Mouse (Mus musculus) retina, postnatal 7 days (tissue): Measurements from ENCODE around the gene Sostdc1.

Experiments
- DNase-seq: peaks from one replicate; pipeline ENCODE4 v3.0.0-alpha.2; 2012; ENCODE audit warnings: low read depth, low spot score

The Sostdc1 gene

DNA sequence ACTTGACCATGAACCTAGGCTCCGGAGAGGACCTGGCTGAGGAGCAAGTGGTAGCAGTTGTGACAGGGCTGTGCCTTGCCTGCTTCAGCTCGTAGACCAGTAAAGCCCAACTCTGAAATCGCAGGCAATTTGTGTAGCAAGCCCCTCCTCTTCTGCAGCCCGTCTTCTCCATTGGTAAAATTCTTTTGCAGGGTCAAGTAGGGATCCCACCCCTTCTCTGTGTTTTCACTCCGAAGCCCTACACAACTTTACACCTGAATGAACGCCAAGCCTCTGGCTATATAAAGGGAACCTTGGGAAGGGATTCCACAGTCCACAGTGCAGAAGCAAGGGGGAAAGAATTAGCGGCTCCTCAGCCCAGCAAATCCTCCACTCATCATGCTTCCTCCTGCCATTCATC lies at the start of gene Sostdc1:
TSS of gene Sostdc1 (plus strand) at position 224 of the 400 bp plus-strand sequence.
- DNase-seq, result no peak

DNA sequence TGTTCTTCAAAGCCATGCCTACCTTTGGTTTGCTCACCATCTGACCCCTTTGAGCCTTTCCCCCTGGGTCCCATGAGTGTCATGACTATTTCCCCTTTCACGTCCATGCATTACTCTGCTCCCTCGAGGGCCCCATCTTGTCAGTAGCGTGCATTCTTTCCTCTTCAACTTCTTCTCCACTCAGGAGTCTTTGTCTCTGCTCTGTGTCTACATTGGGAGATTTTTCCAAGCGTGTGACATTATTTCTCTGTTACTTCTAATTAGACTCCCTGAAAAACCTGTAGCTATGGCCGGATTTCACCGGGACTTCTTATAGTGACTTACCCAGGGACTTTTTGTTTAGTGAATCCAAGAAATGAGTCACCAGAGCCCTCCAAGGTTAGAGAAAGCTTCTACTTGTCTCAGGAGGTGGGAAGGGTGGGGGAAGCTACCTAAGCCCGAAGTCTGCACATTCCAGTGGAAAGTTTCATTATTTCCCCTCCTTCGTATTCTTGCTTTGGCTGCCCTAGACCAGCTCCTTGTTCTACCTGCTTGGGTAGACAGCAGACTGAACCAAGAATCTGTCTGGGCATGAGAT lies 46.2 kb upstream of the Sostdc1 start:
- no peak for DNase-seq

DNA sequence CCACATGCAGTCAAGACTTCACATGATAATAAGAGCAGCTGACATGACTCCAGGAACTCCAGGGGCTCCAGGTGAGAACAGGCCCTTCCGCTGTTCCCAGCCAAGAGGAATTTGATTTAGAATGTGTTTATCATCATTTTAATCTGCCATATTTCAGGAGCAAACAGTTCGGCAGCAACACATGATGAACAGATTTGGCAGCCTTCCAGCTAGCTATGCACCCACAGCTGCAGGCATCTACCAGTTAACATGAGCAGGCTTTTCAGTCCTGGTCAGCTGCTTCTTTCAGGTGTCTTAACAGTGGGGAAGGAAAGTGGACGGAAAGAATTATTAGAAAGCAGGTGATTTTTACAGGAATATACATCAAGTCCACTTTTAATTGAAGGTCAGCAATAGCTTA lies 39.1 kb upstream of the Sostdc1 start:
- no peak for DNase-seq

DNA sequence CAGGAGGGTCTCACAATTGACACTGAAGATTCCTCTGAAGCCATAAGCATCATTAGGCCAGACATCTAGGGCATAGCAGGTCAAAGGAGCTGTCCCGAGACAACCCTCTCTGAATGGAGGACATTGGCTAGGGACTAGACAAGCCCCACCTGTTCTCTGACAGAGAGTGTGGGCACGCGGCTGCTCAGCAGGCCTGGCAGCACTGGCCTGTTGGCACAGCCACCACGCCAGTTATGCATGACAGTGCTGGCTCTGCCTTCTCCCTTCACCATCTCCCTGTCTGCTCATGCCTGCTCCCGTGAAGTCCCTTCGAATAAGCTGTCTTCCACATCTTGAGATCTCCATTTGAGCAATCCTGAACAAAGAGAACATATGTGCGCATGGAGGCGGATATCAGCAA lies 24.3 kb upstream of the Sostdc1 start:
- DNase-seq, result no peak

DNA sequence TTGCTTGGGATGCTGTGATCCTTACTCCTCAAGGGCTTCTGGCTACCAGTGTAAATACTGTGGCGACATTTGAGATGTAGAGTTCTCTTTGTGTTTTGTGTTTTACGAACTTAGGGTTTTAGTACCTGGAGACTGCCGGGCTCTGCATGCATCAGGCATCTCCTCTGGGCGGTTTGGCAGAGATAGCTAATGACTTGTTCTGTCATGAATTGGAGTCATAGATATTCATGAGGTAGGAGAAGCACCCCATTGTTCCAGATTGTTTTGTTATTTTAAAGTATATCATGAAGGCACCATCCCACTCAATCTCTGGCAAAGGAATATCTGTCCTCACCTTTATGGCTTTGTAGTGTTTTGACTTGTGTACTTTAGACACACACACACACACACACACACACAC lies 23.5 kb upstream of the Sostdc1 start:
- no peak for DNase-seq

DNA sequence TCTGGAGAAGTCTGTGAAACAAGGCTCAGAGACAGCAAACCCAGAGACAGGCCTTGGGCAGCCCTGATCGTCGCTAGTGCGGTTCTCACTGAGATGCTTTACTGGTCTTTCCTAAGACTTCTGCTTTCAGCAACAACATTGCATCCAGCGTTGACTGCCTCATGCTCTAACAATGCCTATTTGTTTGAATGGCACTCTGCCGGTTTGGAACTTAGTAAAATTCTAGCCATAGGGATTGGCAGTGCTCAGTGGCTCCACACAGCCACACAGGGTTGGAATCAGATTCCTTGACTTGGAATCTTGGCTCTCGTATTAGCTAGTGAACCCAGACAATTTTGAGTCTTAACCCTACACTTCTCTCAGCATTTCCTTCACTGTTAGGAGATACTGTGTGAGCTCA lies 22.6 kb upstream of the Sostdc1 start:
- DNase-seq, result no peak

DNA sequence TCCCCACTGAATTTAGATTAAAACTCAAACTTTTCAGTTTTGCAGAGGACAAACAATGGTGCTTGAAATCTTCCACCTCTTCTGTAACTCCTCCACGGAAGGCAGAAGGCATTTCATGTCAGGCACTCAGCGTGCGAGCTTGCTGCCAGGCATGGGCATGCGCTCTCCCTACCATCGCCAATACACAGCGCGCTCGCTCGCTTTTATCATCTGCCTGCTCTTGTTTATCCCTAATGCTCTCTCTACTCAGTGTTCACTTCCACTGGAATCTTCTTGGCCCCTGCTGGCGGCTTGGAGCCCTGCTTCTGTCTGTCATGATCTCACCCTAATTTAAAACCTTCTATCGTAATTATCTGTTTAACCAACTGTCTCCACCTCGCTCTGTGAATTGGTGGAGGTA lies 11.6 kb upstream of the Sostdc1 start:
- DNase-seq, result no peak

DNA sequence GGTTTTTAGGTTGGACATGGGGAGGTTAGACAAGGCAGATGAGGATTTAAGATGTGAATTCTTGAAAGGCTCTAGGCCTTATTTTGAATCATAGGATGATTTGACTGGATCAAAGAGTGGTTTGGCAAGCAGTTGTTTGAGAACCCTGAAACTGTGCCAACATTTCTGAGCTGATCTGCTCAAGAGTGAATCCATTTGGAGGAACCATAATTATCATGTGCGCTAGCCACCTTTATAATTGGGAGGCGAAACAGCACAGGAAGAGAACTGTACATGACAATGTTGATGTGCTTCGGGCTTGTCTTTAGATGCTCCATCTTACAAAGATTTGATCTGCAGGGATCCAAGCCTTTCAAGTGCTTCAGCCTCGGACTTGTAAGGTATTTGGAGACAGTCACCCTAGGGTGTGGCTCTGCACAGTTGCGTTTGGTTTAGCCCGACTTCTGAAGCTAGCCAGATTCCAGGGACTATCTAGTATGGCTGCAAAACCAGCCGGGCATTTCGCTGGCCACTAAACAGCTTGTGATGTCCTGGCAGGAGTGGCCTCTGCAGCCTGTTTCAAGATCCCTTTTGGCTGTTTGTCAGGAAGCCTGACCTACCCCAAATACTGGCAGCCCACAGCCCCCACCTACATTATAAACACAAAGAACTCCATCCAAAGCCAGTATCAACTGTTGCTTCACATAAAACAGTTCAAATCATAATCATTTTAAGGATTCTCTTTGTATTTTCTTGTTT lies 10.9 kb upstream of the Sostdc1 start:
- no peak for DNase-seq

DNA sequence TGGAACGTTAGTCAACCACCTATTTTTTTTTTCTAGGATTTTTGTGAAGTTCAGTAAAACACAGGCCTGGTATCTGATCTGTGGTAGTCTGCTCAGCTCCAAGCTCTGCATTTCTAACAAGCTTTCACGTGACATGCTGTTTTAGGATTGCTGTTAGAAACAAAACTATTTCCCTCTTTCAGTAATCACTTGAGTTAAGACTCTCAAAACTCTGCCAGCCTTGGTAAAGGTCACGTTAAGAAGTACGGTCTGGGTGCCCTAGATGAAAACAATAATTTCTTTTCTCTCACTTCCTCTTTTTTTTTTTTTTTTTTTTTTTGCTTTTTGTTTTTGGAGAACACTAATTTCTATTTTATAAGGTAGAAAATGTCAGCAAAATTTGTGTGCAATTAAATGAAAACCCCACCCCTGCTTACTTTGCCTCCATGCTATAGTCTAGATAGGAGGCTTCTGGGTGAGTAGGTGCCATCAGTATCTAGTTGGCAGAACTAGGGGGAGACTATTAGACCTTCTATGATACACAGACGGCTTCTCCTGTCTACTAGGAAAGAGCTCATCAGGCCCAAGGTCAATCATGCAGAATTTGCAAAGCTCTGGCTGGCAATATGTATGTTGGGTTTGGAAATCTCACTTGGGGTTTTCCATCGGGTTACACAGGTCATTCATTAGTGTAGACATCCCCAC lies 5.1 kb upstream of the Sostdc1 start:
- no peak for DNase-seq

DNA sequence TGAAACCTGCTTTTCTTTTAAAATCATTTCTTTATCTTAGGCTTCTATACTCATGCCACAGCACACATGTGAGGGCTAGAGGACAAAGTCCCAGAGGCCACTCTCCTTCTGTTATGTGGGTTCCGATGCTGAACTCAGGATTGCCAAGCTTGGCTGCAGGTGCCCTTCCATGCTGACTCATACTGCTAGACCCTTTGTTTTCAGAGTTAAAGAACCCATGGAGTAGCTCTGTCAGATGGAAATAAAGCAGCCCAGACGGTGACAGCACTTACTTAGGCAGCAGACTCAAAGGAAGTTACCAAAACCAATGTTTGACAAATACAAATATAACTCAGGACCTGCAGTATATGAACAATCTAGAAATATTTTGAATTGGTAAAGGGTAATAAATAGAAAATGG lies 924 bp upstream of the Sostdc1 start:
- DNase-seq, result no peak

DNA sequence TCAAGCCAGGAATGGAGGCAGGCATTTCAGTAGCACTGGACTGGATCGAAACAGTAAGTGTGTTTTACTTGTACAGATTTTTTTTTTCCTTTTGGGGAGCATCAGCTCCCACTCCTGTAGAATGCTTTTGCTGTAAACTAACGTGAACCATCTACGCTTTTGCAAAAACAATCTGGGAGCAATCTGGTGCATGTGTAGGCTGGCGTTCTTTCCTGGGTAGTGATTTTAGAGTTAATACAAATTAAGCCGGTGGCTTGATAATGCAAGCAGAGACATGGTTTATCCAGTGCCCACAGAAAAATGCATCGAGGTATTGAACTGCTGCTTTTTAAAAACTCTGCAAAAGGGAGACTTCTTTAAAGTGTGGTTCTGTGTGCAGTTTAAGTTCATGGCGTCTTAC lies 507 bp downstream of the Sostdc1 start:
- no peak for DNase-seq

DNA sequence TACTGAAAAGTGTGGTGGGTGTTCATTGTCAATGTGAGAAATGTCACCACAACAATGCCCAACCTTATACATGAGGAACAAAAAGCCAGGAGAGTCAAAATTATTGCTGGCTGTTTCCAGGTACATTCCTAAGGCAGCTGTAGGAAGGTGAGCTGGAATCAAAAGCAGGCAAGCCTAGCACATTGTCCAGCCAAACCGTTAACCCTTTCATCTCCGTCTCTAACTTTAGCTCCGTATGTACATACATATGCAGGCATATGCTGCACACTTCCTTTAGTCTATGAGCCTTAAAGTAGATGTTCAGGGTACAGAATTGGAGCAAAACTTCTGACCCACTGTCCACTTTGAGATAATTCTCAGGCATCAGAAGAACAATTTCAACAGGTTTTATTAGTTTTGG lies 1.6 kb downstream of the Sostdc1 start:
- no peak for DNase-seq

DNA sequence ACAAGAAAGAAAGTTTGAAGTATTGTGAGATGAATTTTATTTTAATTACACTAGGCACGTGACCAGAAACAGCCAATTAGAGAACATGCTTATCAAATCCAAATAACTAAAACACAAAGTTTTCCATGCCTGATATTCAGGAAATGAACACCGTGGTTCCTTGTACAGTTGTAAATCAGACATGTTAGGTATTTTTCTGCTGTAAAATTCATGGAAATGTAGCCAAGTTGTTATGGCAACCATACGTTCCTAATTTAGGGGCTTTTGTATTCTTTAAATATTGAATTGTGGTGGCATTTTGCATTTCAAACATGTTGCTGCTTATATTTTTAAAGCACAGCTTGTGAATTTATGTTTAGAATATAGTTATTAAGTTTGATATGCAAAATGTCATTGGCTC lies 2.1 kb downstream of the Sostdc1 start:
- DNase-seq, result no peak

DNA sequence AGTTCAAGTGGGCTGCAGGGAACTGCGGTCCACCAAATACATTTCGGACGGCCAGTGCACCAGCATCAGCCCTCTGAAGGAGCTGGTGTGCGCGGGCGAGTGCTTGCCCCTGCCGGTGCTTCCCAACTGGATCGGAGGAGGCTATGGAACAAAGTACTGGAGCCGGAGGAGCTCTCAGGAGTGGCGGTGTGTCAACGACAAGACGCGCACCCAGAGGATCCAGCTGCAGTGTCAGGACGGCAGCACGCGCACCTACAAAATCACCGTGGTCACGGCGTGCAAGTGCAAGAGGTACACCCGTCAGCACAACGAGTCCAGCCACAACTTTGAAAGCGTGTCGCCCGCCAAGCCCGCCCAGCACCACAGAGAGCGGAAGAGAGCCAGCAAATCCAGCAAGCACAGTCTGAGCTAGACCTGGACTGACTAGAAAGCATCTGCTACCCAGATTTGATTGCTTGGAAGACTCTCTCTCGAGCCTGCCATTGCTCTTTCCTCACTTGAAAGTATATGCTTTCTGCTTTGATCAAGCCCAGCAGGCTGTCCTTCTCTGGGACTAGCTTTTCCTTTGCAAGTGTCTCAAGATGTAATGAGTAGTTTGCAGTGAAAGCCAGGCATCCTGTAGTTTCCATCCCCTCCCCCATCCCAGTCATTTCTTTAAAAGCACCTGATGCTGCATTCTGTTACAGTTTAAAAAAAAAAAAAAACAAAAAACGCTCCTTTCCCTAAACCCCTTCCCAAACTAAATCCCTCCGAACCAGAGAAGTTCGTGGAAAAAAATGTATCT lies 3.3 kb downstream of the Sostdc1 start:
- no peak for DNase-seq

DNA sequence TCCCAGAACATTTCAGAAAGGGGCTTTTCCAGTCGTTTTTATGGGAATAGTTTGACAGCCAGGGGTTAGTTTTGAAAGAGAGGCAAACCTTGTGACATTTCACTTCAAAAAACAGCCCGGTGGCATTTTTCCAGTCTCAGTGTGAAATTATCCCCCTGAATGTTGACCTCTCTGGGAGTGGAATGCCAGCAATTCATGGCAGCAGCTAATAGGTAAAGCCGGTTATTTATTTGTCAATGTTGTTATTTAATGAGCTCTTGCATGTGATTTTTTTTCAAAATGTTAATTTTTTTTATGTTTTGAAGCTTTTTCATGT lies 3.8 kb downstream of the Sostdc1 start:
- DNase-seq, result no peak

DNA sequence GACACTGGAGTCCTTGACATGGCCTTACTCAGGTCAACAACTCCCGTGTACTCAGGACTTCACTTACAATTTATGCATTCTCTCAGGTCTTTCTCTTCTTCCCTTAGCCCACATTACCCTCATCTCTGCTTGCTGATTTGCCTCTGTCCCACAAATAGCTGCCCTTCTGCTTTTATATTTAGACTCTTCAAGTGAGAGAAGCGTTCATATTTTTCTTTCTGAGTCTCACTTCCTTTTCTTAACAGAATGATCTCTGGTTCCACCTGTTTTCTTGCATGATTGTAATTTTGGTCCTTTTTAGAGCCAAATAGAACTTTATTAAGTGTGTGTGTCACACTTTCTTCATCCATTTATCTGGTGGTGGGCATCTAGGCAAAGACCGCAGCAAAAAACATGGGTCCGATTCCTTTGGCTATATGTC lies 12.2 kb downstream of the Sostdc1 start:
- no peak for DNase-seq

DNA sequence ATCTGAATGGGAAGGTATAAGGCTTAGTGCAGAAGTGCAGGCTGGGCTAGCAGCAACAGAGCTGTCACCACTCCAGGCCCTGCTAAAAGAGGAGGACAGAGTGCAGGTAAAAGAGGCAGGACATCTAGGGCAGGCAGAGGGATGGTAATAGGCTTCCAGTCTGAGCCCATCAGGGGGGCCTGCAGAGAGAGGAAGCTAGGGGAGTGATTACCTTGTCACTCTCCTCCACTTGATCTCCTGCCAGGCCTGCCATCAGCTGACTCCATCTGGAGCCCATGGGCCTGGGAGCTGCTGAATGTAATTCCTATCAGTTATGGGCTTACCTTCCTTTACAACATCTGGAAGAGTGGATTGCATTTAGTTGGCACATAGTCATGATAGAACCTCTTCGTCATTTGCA lies 18.7 kb downstream of the Sostdc1 start:
- DNase-seq, result no peak

DNA sequence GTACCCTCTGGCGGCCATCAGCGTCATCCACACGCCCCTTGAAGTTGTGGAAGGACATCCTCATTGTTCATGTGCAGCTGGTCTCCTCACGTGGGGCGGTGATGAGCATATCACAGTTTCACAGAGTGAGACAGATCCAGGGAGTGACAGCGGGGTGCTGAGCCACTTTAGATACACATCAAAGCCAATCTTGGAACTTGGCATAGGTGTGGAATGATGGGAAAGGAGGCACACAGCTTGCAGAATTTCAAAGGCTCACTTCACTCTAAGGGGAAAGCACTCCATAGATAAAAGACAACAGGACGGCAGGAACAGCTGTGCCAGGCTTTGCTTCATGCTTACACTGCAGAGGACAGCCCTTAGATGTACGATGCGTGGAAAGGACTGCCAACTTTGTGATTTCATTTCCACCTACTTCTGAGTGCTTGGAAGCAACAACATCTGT lies 19.9 kb downstream of the Sostdc1 start:
- DNase-seq, result no peak

DNA sequence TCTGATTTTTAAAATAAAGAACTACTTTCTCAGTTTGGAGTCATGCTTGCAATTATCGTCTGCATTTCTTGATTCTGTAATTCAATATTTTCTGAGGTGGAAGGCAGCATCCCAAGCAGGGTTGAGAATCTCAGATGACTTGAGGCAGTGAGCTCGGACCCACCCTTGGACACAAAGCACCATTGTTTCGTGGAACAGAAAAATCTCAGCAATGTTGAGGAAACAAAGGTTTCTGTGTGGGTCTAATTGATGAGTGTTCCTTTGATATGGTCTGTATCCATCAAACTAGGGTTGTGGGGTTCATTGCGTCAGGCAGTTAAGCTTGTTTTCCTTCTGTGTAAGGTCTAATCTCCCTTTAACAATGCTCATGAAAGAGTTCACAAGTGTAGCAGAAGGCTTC lies 30.2 kb downstream of the Sostdc1 start:
- no peak for DNase-seq

DNA sequence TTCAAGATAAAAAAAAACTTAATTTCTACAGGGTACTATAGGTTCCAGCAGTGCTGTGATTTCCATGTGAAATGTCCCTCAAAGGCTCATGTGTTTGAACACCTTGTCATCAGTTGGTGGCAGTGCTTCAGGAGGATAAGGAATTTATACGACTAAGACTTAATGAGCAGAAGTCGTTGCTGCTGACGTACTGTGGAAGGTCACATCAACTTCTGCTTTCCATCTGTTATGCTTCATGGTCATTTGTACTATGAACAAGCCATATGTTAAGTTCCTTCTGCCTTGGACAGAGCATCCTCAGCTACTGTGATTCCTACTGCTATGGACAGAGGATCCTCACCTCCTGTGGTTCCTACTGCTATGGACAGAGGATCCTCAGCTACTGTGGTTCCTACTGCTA lies 46.1 kb downstream of the Sostdc1 start:
- DNase-seq, result no peak

DNA sequence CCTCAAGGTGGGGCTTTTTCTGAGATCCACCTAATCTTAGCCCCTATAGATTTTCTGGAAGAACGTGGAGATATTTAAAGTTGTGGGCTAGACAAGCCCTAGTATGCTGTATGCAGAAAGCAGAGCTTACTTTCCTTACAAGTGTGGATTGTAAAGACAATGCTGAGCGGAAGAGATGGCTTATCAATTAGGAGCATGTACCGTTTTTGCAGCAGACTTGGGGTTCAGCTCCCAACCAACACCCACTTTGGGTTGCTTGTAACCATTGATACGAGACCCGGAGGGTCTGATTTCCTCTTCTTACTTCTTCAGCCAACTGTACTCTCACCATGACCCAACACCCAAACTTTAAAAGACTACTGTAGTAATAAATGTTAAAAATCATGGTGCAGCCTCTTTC lies 46.8 kb downstream of the Sostdc1 start:
- DNase-seq, result no peak

DNA sequence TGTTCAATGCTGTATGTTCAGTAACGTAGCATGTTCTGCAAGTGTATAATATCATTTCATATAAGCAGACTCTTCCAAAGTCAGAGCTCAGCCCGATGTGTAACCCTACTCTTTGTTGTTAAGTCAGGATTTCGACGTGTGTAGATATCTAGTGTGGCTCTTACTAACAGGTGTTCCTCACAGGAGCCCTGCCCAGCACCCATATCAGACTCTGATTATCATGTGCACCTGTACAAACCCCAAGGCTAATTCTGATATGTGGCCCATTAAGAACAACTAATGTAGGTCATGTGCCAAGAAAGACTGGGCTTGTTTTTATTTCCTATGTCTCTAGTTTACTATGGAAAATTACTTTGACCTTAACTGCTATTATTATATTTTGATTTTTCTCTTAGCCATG lies 50.1 kb downstream of the Sostdc1 start:
- no peak for DNase-seq
